Mouse (Mus musculus): ENCODE data around the gene Prkcz. TPM values are rescaled to one million over a fixed set of nuclear protein-coding genes. Genes with fewer than 3 reads are reported as not detected.
A peak's percentile ranks its signal among the peaks of the same experiment; 100 is the strongest.

The Prkcz gene
- polyA plus RNA-seq, 1 experiment from 2014 or later = 1.9 TPM

DNA sequence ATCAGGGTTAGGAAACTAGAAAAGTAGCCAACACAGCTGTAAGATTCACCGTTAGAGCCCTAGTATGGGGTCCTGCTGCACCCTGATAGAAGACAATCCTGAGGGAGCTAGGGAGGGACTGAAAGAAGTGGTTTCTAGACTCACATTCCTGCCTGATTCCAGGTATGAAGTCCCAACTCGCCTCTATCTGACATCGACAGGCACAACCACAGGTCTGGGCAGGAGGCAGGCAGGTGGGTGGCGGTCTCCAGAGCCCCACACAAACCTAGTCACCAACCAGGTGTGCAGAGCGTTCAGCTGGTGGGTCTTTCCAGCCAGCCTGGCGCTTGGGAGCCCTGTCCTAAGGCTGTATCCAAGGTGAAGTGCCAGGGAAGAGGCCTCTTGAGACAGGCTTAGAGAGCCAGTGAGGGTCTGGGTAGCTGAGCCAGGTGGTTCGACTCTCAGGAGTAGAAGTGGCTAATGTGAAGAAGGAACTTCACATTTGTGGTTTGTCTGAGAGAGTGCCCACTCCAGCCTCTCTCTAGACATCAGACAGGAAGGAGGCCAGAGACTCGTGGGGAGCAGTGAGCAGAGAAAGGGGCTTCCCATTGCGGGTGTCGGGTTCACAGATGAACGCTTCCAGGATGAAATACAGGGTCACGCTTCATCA lies 124.3 kb downstream of the Prkcz start:
- no peak overlapping the region for H3K4me2 ChIP-seq
- H3K4me3 ChIP-seq (replicated peaks) = no peak overlapping the region
- ATAC-seq (ENCODE audit: low read depth) = no peak
- no peak overlapping the region for H3K9ac ChIP-seq
- DNase-seq = no peak
- H3K27me3 ChIP-seq = 0 out of 2 replicates have a peak, but pooled peaks cover 4% of the 10 kb centered on the region
- no peaks in the 10 kb centered on the region for H3K9me3 ChIP-seq (replicated peaks)
- H3K36me3 ChIP-seq = no peaks in the 10 kb centered on the region
- H3K4me1 ChIP-seq (replicated peaks) = peaks cover 41% of the 10 kb centered on the region
- no peak overlapping the region for H3K27ac ChIP-seq
- 50% methylated on average over 12 of the region's 12 CpGs for WGBS (ENCODE audit: insufficient replicate concordance)

DNA sequence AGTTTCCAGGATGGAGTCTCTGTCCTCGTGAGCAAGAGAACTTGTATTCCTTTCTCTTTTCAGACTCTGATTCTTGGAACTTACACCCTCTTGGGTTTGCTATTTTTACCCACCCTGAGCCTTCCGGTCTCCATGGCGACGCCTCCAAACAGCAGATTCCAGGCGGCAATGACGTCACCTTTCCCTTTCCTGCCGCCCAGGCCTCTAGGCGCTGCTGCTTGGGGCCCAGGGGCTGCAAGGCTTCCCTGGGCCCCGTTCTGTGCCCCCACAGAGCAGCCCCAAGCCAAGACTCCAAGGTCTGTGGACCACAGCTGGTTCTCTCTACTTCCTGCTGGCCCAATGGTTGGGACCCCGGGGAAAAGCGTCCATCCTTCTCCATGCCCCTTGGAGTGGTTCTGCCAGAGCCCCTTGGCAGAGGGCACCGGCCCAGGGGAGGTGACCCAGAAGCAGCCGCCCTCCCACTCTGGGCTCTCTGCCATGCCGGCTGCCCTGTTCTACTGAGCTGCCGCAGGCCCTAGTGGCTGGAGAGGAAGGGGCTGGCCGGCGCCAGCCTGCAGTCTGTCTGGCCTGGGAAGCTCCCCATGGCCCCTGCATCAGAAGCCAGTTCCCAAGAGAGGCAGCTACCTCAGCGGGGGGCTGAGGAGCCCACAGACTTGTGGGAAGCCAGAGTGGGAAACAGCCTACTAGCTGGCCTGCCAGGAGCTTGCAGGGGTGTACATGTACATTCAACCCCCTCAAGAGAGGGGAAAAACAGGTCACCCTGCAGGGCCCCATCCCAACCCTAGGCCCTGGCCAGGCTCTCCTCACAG lies 125.6 kb downstream of the Prkcz start:
- 0 out of 2 replicates have a peak overlapping the region, but pooled peaks have one; percentile 8 for H3K4me3 ChIP-seq (replicated peaks)
- peak overlapping the region; percentile 87 for H3K27ac ChIP-seq
- peaks cover 41% of the 10 kb centered on the region for H3K4me1 ChIP-seq (replicated peaks)
- peak; percentile 48 for ATAC-seq (ENCODE audit: low read depth)
- DNase-seq = peak; percentile 25
- peak overlapping the region; percentile 35 for H3K4me2 ChIP-seq
- WGBS (ENCODE audit: insufficient replicate concordance) = 16% methylated on average over 18 of the region's 18 CpGs
- H3K36me3 ChIP-seq = no peaks in the 10 kb centered on the region
- H3K9me3 ChIP-seq (replicated peaks) = no peaks in the 10 kb centered on the region
- H3K9ac ChIP-seq = peak overlapping the region; percentile 51; the same call in 1 of the 2 replicates
- H3K27me3 ChIP-seq = no peaks in the 10 kb centered on the region

DNA sequence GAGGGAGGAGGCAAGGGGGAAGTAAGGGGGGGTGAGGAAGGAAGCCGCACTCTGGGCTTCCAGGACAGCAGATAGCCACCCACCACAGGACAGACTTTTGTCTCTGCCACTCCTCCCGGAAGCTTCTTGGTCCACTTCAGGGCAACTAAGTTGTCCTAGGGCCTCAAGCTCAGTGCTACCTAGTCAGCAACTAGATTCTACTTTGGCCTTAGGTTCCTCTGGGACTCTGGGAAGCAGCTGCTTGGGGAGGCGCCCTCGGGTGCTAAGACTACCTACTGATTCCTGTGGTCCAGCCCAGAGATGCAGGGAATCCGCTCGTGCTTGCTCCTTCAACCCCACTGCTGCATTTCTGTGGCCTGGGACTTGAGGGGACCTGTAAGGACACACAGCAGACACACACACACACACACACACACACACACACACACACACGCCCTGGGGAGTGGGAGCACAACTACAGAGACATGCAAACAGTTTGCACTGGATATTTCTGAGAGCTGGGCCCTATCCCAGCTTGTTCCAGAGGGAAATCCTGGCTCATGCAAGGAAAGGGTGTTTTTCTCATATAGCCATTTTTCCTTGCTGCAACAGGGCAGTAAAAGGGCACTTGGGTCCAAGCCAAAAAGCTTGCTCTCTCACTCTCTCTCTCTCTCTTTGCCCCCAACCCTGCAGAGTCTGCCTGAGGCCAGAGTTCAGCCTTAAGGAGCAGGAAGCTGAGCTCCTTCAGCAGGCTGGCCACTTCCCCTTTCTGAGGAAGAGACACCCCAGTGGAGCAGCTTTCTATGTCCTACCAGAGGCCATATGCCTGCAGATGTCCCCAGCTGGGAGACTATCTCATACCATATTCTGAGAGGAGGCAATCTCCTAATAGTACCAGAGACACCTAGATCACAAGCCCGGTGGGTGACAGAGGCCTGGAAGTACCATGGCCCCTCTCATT lies 126.5 kb downstream of the Prkcz start:
- 32% methylated on average over 8 of the region's 8 CpGs for WGBS (ENCODE audit: insufficient replicate concordance)
- 0 out of 2 replicates have a peak overlapping the region, but pooled peaks have one; percentile 23 for H3K9ac ChIP-seq

DNA sequence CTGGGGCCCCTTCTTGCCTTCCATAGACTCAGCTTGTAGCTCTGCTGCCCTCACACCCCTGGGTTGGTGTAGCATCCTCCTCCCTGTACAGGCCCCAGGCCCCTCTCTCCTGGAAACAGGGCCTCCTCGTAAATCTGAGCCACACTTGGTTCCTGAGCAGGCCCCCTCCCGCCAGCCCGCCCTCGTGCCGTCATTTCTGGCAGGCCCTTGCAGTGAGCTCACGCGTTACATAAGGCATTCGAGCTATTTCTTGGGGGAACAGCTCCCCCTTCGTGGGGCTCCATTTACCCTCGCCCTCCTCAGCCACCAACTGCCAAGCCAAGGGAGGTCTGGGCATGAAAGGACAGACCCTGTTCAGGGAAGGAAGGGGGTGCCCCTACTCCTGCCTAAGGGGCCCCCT lies 127.3 kb downstream of the Prkcz start:
- H3K4me3 ChIP-seq (replicated peaks) = no peak overlapping the region
- no peak overlapping the region for H3K4me2 ChIP-seq
- H3K9me3 ChIP-seq (replicated peaks) = no peaks in the 10 kb centered on the region
- H3K4me1 ChIP-seq (replicated peaks) = peaks cover 41% of the 10 kb centered on the region
- H3K27me3 ChIP-seq = no peaks in the 10 kb centered on the region
- no peaks in the 10 kb centered on the region for H3K36me3 ChIP-seq
- H3K9ac ChIP-seq = no peak overlapping the region
- H3K27ac ChIP-seq = peak overlapping the region; percentile 87
- ATAC-seq (ENCODE audit: low read depth) (peak; percentile 19; the same call in 1 of the 2 replicates), DNase-seq (no peak)
- WGBS (ENCODE audit: insufficient replicate concordance) = 27% methylated on average over 10 of the region's 10 CpGs

More for the DNA sequence above, 126.5 kb downstream of the Prkcz start:
- H3K4me2 ChIP-seq = peak overlapping the region; percentile 35
- H3K9me3 ChIP-seq (replicated peaks) = no peaks in the 10 kb centered on the region
- H3K27ac ChIP-seq = peak overlapping the region; percentile 87
- DNase-seq (no peak), ATAC-seq (ENCODE audit: low read depth) (peak; percentile 30)
- H3K36me3 ChIP-seq = no peaks in the 10 kb centered on the region
- H3K4me1 ChIP-seq (replicated peaks) = peaks cover 41% of the 10 kb centered on the region
- no peak overlapping the region for H3K4me3 ChIP-seq (replicated peaks)
- H3K27me3 ChIP-seq = no peaks in the 10 kb centered on the region

DNA sequence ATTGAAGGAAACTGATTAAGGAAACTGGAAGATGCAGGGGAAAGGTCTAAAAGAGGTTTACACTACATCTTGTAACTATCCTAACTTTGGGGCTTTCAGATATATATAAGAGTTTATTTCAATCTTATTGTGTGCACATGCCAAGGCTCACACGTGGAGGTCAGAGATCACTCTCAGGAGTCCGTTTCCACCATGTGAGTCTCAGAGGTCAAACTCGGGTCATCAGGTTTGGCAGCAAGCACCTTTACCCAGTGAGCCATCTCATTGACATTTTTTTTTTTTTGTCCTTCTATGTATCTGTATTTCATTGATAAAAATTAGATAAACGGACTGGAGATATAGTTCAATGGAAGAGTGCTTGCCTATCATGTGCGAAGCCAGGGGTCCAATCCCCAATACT lies 132.7 kb downstream of the Prkcz start:
- WGBS (ENCODE audit: insufficient replicate concordance) = 62% methylated on average over 5 of the region's 5 CpGs
- Histone ChIP-seq H3K9me3 (replicated peaks) (no peaks in the 10 kb centered on the region), H3K36me3 (no peaks in the 10 kb centered on the region), H3K4me1 (replicated peaks) (peaks cover 8% of the 10 kb centered on the region), H3K4me3 (replicated peaks) (no peak overlapping the region), H3K27me3 (peaks cover 22% of the 10 kb centered on the region), H3K9ac (no peak overlapping the region), H3K4me2 (no peak overlapping the region), H3K27ac (no peak overlapping the region)
- no peak for DNase-seq
- ATAC-seq (ENCODE audit: low read depth) = no peak

DNA sequence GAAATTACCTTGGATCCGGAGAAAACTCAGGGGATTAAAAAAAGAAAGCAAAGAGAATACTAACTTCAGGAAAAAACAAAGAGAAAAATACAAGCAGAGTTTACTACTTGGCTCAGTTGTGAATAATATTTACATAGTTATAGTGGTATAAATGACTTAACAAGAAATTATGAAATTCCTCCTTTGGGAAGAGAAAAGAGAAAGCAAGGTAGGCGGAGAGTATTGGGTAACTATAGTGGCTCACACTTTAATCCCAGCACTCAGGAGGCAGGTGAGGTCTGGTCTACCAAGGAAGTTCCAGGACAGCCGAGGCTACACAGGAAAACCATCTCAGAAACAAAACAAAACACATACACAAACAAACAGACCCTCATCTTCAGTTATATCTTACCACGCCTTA lies 133.2 kb downstream of the Prkcz start:
- 63% methylated on average over 4 of the region's 4 CpGs for WGBS (ENCODE audit: insufficient replicate concordance)
- Histone ChIP-seq H3K36me3 (no peaks in the 10 kb centered on the region), H3K27me3 (peaks cover 22% of the 10 kb centered on the region), H3K4me2 (no peak overlapping the region), H3K4me3 (replicated peaks) (no peak overlapping the region), H3K4me1 (replicated peaks) (peaks cover 10% of the 10 kb centered on the region), H3K9ac (no peak overlapping the region), H3K27ac (no peak overlapping the region), H3K9me3 (replicated peaks) (no peaks in the 10 kb centered on the region)
- DNase-seq = no peak
- ATAC-seq (ENCODE audit: low read depth) = no peak

DNA sequence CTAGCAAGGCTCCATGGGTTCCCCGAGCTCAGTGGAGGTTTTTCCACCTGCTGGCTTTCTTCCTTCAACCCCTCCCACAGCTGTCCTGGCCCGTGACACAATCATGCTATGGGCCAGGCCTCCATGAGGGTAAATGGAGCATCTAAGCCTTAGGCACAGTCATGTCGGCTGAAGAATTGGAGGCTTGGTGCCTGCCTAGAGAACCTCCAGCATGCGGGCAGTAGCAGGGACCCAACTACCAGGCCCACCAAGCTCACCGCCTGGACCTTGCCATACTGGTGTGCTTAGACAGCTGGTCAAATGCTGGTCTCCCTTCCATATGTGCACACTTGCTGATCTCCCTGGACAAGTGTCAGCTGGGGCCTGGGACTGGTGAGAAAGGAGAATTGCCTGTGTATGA lies 135.2 kb downstream of the Prkcz start:
- H3K4me3 ChIP-seq (replicated peaks) = no peak overlapping the region
- ATAC-seq (ENCODE audit: low read depth) = no peak
- H3K27me3 ChIP-seq = peaks cover 39% of the 10 kb centered on the region
- H3K36me3 ChIP-seq = no peaks in the 10 kb centered on the region
- WGBS (ENCODE audit: insufficient replicate concordance) = 71% methylated on average over 5 of the region's 5 CpGs
- no peaks in the 10 kb centered on the region for H3K9me3 ChIP-seq (replicated peaks)
- no peak for DNase-seq
- H3K9ac ChIP-seq = no peak overlapping the region
- H3K4me1 ChIP-seq (replicated peaks) = peaks cover 25% of the 10 kb centered on the region
- H3K4me2 ChIP-seq = no peak overlapping the region
- no peak overlapping the region for H3K27ac ChIP-seq

DNA sequence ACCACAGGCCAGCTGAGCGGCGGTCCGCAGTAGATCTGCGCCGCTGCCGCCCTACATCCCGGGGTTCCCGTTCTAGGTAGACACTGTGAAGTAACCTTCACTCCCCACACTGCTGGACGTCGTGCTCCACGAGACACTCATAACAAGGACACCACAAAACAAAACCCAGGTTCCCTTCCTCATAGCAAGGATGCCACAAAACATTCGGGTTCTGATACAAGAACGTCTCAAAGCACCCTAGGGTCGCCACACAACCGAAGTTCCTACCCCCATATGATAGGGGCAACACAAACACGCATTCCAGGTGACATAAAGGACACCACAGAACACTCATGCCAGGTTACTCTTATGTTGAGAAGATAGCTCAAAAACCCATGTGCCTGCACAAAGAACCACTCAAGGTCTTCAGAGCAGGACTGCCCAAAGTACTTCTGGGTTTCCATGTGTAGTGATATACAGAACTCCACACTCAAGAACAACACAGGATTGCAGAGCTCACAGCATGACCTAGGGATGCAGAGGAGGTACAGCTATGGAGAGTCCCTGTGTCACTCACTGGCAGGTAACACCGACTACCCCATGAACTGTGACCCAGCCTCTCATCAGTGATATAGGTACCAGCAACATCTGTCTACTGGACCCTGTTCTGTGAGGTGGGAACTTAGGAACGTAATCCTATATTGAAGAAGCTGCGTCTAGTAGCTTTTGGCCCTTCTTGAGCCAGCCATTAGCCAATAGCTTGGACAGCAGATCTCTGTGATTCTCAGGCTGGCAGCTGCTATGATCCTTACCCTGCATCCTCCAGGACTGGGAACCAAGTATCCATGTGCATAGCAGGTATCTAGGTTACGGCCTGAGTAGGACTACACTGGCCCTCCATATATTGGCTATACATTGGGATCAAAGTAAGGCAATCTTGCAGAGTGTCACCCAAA lies 137.3 kb downstream of the Prkcz start:
- no peak for ATAC-seq (ENCODE audit: low read depth)
- WGBS (ENCODE audit: insufficient replicate concordance) = 26% methylated on average over 20 of the region's 20 CpGs
- Histone ChIP-seq H3K36me3 (no peaks in the 10 kb centered on the region), H3K9me3 (replicated peaks) (no peaks in the 10 kb centered on the region), H3K4me1 (replicated peaks) (peaks cover 46% of the 10 kb centered on the region), H3K4me2 (peak overlapping the region; percentile 89), H3K27ac (peak overlapping the region; percentile 85), H3K9ac (peak overlapping the region; percentile 83), H3K4me3 (replicated peaks) (peak overlapping the region; percentile 72), H3K27me3 (peaks cover 58% of the 10 kb centered on the region)
- no peak for DNase-seq

DNA sequence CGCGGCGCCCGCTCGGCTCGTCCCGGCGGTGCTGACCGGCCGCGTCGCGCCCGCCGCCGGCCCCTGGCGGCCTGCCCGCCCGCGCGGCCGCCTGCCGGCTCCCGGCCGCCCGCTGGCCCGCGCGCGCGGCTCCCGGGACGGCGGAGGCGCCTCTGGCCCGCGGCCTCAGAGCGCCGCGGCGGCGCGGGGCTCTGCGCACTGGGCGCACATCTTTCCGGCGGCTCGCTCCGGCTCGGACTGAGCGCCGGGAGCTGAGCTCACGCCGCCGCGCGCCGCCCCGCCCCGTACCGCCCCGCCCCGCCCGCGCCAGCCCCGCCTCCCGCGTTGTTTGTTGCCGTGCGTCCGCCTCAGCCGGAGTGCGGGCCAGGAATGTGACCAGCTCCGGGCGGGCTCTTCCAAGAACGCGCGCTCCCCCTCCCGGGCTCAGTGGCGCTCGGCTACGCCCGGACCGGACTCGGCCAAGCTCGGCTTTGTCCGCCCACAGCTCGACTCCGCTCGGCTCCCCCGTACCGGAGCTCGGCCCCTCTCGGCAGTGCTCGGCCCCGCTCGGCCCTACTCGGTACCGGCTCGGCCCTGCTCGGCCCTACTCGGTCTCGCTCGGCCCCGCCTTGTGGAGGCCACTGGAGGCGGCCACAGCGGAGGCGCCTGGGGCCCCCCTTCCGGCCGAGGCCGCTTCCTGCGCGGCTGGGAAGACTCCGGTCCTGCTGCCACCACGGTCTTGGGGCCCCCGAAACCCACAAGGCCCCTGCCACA lies 138.1 kb downstream of the Prkcz start:
- Histone ChIP-seq H3K9me3 (replicated peaks) (no peaks in the 10 kb centered on the region), H3K9ac (peak overlapping the region; percentile 83), H3K4me1 (replicated peaks) (peaks cover 54% of the 10 kb centered on the region), H3K4me2 (peak overlapping the region; percentile 89), H3K27ac (peak overlapping the region; percentile 85), H3K4me3 (replicated peaks) (peak overlapping the region; percentile 72), H3K27me3 (peaks cover 58% of the 10 kb centered on the region), H3K36me3 (no peaks in the 10 kb centered on the region)
- ATAC-seq (ENCODE audit: low read depth) = peak; percentile 94
- DNase-seq = peak; percentile 96
- WGBS (ENCODE audit: insufficient replicate concordance) = 0% methylated on average over 39 of the region's 116 CpGs

DNA sequence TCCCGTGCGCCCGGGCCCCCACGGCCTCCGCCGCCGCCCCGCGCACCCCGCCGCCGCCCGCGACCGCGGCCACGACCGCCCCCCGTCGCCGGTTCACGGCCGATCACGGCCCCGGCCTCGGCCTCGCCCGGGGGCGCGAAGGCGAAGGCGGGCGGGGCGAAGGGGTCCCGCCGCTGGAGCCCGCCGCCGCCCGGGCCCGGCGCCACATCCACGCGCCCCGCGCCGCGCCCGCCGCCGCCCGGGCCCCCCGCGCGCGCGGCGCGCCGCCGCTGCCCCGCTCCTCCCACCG lies 138.7 kb downstream of the Prkcz start, which contains the start of gene Ski:
Ski (minus strand) TSS at position 41 of the 289 bp plus-strand sequence.
- WGBS (ENCODE audit: insufficient replicate concordance) = 2% methylated on average over 10 of the region's 63 CpGs
- Histone ChIP-seq H3K4me3 (replicated peaks) (peak within 1 kb of the TSS; percentile 72), H3K27me3 (peaks cover 58% of the 10 kb centered on the region), H3K4me1 (replicated peaks) (peaks cover 59% of the 10 kb centered on the region), H3K36me3 (no peaks in the 10 kb centered on the region), H3K9ac (peak within 1 kb of the TSS; percentile 83), H3K4me2 (peak within 1 kb of the TSS; percentile 89), H3K27ac (peak within 1 kb of the TSS; percentile 85), H3K9me3 (replicated peaks) (no peaks in the 10 kb centered on the region)
- no peak for ATAC-seq (ENCODE audit: low read depth)
- DNase-seq = no peak
